Mouse (Mus musculus) intestine, embryonic 14.5 days (tissue): ENCODE measurements around the gene Gm498. TPM values are rescaled to one million over a fixed set of nuclear protein-coding genes. Genes with fewer than 3 reads are reported as not detected.

Experiments
- ATAC-seq: fragments of 200-750 bp; cut with Nextera tagmentation; replicated peaks from 2 replicates; pipeline ENCODE4 v1.8.0; 2017; ENCODE audit warnings: low read depth, moderate number of reproducible peaks, moderate TSS enrichment, moderate library complexity; ENCODE audit not compliant: low FRiP score, low TSS enrichment
- DNase-seq: peaks from one replicate; pipeline ENCODE4 v3.0.0-alpha.2; 2018; ENCODE audit warnings: low spot score
- H3K27ac ChIP-seq: fragments of 300-500 bp; sonication (generic); 2 replicates; pipeline ENCODE4 v1.5.1; 2014; ENCODE audit warnings: low read depth, mild to moderate bottlenecking, control low read depth
- H3K27me3 ChIP-seq: fragments of 300-500 bp; sonication (generic); replicated peaks from 2 replicates; pipeline ENCODE4 v1.6.1; 2014; ENCODE audit warnings: low read length, control low read depth; ENCODE audit not compliant: control insufficient read depth, insufficient read depth
- H3K36me3 ChIP-seq: fragments of 300-500 bp; sonication (generic); 2 replicates; pipeline ENCODE4 v1.6.1; 2014; ENCODE audit warnings: low read length, control low read depth; ENCODE audit not compliant: control insufficient read depth, insufficient read depth
- H3K4me1 ChIP-seq: fragments of 300-500 bp; sonication (generic); replicated peaks from 2 replicates; pipeline ENCODE4 v1.6.1; 2014; ENCODE audit warnings: low read length, control low read depth, mixed read lengths; ENCODE audit not compliant: control insufficient read depth, insufficient read depth
- H3K4me2 ChIP-seq: fragments of 300-500 bp; sonication (generic); 2 replicates; pipeline ENCODE4 v1.6.1; 2014; ENCODE audit warnings: low read length
- H3K4me3 ChIP-seq: fragments of 300-500 bp; sonication (generic); 2 replicates; pipeline ENCODE4 v1.5.1; 2014; ENCODE audit warnings: low read depth, low read length, control low read depth, mixed read lengths
- H3K9ac ChIP-seq: fragments of 300-500 bp; sonication (generic); 2 replicates; pipeline ENCODE4 v1.6.1; 2014; ENCODE audit warnings: mild to moderate bottlenecking, low read length
- H3K9me3 ChIP-seq: fragments of 300-500 bp; sonication (generic); 2 replicates; pipeline ENCODE4 v1.6.1; 2016; ENCODE audit warnings: low read length, control low read depth; ENCODE audit not compliant: control insufficient read depth
- WGBS: fragments of 180-500 bp; shearing (Covaris S2); extraction: QIAGEN DNeasy Blood & Tissue Kit; methylation state at CpG from one replicate; pipeline ENCODE4 v1.1.7; 2014; 5-methylcytosine and 5-hydroxymethylcytosine counted together
- polyA plus RNA-seq: library from polyadenylated mRNA; unstranded; fragments of >200 nt; fragmentation: Nextera tagmentation; extraction: Ambion mirVana; gene quantifications from 2 replicates; pipeline ENCODE4 v1.2.1, GENCODE M21; 2014

The Gm498 gene
- polyA plus RNA-seq, 1 experiment from 2014 or later, result not detected

DNA sequence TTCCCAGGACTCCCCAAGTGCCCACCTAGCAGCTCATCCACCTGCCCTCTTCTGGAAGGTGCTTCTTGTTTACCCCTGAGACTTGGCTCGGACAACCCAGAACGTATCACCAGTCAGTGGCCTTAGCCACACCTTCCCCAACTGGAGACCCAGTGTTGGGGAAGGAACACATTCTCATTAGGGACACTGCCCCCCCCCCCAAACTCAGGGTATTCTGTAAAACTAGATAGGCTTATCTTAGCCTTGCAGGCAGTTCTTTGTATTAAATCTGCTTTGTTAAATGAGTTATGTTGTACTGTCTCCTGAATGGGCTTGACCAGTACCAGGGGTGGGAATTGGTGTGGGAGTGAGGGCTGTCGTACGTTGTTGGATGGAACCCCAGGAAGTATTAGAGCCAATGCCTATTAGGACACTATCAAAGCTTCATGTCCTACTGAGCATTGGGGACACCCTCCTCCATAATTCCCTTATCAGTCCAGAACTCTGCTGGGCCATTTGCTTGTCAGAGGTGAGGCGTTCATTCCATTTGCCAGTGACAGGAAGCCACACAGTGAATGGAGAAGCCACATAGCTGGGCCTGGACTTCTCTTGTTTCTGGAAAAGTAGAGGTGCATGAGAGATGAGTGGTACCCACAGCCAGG is 18.4 kb upstream of the Gm498 start:
- ATAC-seq (no peak), DNase-seq (no peak)
- Histone ChIP-seq H3K4me3 (no peak overlapping the region), H3K27me3 (no peaks in the 10 kb centered on the region), H3K36me3 (peaks cover 54% of the 10 kb centered on the region), H3K27ac (no peak overlapping the region), H3K9ac (no peak overlapping the region), H3K9me3 (no peaks in the 10 kb centered on the region), H3K4me1 (no peaks in the 10 kb centered on the region), H3K4me2 (no peak overlapping the region)
- WGBS, result 90% methylated on average over 5 of the region's 5 CpGs

GRCm38 (mm10) chr7:143848768-143849482 is 17.7 kb upstream of the Gm498 start:
- Histone ChIP-seq H3K4me3 (no peak overlapping the region), H3K4me1 (no peaks in the 10 kb centered on the region), H3K9ac (no peak overlapping the region), H3K27ac (no peak overlapping the region), H3K36me3 (peaks cover 47% of the 10 kb centered on the region), H3K27me3 (no peaks in the 10 kb centered on the region), H3K9me3 (no peaks in the 10 kb centered on the region), H3K4me2 (no peak overlapping the region)
- DNase-seq, result no peak
- no peak for ATAC-seq
- WGBS, result 84% methylated on average over 6 of the region's 8 CpGs

GRCm38 (mm10) chr7:143868874-143869273 is 2.2 kb downstream of the Gm498 start:
- no peak overlapping the region for H3K9ac ChIP-seq
- no peak overlapping the region for H3K27ac ChIP-seq
- ATAC-seq (no peak), DNase-seq (no peak)
- H3K4me2 ChIP-seq, result no peak overlapping the region
- no peaks in the 10 kb centered on the region for H3K27me3 ChIP-seq
- no peak overlapping the region for H3K4me3 ChIP-seq
- H3K36me3 ChIP-seq, result no peaks in the 10 kb centered on the region
- no peaks in the 10 kb centered on the region for H3K9me3 ChIP-seq
- 82% methylated on average over 4 of the region's 4 CpGs for WGBS
- no peaks in the 10 kb centered on the region for H3K4me1 ChIP-seq

DNA sequence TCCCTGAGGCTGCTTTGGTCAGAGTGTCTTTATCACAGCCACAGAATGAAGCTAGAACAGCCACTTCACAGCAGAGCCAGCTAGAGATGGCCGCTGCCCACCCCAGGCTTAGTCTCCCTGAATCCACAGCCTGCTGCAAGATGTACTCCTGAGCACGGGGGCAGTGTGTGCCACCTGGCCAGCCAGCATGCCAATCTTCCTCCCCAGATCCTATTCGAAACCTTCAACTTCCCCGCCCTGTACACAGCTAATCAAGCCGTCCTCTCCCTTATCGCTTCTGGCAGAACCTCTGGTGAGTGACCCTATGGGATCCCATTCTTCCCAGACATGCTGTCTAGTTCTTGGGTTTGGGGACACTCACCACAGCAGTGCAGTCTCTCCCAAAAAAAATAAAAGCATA is 17.1 kb downstream of the Gm498 start:
- ATAC-seq, result no peak
- no peaks in the 10 kb centered on the region for H3K9me3 ChIP-seq
- H3K27me3 ChIP-seq, result no peaks in the 10 kb centered on the region
- no peak overlapping the region for H3K4me3 ChIP-seq
- WGBS, result 82% methylated on average over 6 of the region's 6 CpGs
- H3K4me1 ChIP-seq, result no peaks in the 10 kb centered on the region
- H3K9ac ChIP-seq, result no peak overlapping the region
- H3K27ac ChIP-seq, result no peak overlapping the region
- no peaks in the 10 kb centered on the region for H3K36me3 ChIP-seq
- DNase-seq, result no peak
- no peak overlapping the region for H3K4me2 ChIP-seq

- no peak overlapping the region for H3K27ac ChIP-seq
- DNase-seq (no peak), ATAC-seq (no peak)
- H3K4me1 ChIP-seq, result no peaks in the 10 kb centered on the region
- no peaks in the 10 kb centered on the region for H3K36me3 ChIP-seq
- no peak overlapping the region for H3K4me3 ChIP-seq
- 83% methylated on average over 2 of the region's 2 CpGs for WGBS
- no peak overlapping the region for H3K9ac ChIP-seq
- no peaks in the 10 kb centered on the region for H3K9me3 ChIP-seq
- no peak overlapping the region for H3K4me2 ChIP-seq
- no peaks in the 10 kb centered on the region for H3K27me3 ChIP-seq
These were observed 24.5 kb downstream of the Gm498 start for GRCm38 (mm10) chr7:143891146-143891545.

GRCm38 (mm10) chr7:143892361-143892760 is 25.7 kb downstream of the Gm498 start:
- H3K9me3 ChIP-seq, result no peaks in the 10 kb centered on the region
- no peaks in the 10 kb centered on the region for H3K27me3 ChIP-seq
- H3K4me3 ChIP-seq, result no peak overlapping the region
- DNase-seq (no peak), ATAC-seq (no peak)
- H3K36me3 ChIP-seq, result no peaks in the 10 kb centered on the region
- H3K27ac ChIP-seq, result no peak overlapping the region
- no peak overlapping the region for H3K4me2 ChIP-seq
- H3K9ac ChIP-seq, result no peak overlapping the region
- H3K4me1 ChIP-seq, result no peaks in the 10 kb centered on the region
- WGBS, result 74% methylated on average over 2 of the region's 2 CpGs

- H3K9me3 ChIP-seq, result no peaks in the 10 kb centered on the region
- no peaks in the 10 kb centered on the region for H3K27me3 ChIP-seq
- H3K36me3 ChIP-seq, result no peaks in the 10 kb centered on the region
- ATAC-seq, result no peak
- no peaks in the 10 kb centered on the region for H3K4me1 ChIP-seq
- no peak overlapping the region for H3K4me3 ChIP-seq
- DNase-seq, result no peak
- H3K4me2 ChIP-seq, result no peak overlapping the region
- 17% methylated on average over 2 of the region's 2 CpGs for WGBS
- H3K9ac ChIP-seq, result no peak overlapping the region
- H3K27ac ChIP-seq, result no peak overlapping the region
These were observed 34.0 kb downstream of the Gm498 start for GRCm38 (mm10) chr7:143900667-143901066.

DNA sequence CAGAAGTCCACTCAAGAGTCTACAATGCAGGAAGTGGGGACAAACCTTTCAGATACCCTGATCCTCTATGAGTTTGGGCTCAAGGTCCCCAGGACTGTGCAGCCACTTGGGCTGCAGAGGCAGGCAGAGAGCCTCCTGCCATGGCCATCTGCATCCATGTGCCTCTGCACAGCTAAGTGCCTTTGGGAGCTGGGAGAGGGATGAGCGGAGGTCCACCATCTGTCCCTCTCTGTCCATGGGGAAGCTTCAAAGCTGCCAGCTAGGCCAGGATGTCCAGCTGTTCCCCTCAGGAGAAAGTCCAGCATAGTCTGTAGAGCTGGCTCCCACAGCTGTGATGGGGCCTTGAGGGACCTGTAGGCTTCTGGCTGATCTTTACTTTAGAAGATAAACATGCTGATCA is 38.5 kb downstream of the Gm498 start:
- no peak overlapping the region for H3K4me2 ChIP-seq
- H3K4me3 ChIP-seq, result no peak overlapping the region
- H3K9me3 ChIP-seq, result no peaks in the 10 kb centered on the region
- DNase-seq (no peak), ATAC-seq (no peak)
- no peak overlapping the region for H3K9ac ChIP-seq
- WGBS, result 92% methylated on average over 1 of the region's 1 CpGs
- H3K4me1 ChIP-seq, result no peaks in the 10 kb centered on the region; the same call in 1 of the 2 replicates
- H3K27me3 ChIP-seq, result no peaks in the 10 kb centered on the region
- no peak overlapping the region for H3K27ac ChIP-seq
- no peaks in the 10 kb centered on the region for H3K36me3 ChIP-seq

DNA sequence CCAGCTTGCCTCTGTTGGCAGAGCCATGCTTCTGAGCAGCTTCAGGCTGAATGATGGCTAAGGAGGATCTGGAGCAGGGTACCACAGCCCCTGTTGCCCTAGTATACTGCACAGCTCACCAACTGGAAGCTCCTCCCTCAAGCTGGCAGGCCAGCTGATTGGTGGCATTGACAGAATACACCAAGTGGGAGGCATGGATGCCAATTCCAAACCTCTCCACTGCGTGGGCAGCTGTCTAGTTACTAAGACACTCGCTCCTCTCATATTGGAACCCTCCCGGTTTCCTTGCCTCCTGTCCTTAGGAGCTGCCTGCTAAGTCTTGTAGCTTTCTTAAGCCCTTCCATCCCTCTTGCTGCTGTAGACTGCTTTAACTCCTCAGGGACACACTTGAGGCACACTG is 39.0 kb downstream of the Gm498 start:
- ATAC-seq (no peak), DNase-seq (no peak)
- Histone ChIP-seq H3K27ac (no peak overlapping the region), H3K4me1 (no peaks in the 10 kb centered on the region; the same call in 1 of the 2 replicates), H3K4me3 (no peak overlapping the region), H3K4me2 (no peak overlapping the region), H3K9ac (no peak overlapping the region), H3K36me3 (no peaks in the 10 kb centered on the region), H3K9me3 (no peaks in the 10 kb centered on the region), H3K27me3 (no peaks in the 10 kb centered on the region)
- 74% methylated on average over 3 of the region's 3 CpGs for WGBS
